Mouse (Mus musculus) kidney, adult 11 months (tissue): ENCODE results near the gene Sparc.

ENCODE experiments used
- DNase-seq: peaks from one replicate; pipeline ENCODE4 v3.0.0; 2022

The Sparc gene

DNA sequence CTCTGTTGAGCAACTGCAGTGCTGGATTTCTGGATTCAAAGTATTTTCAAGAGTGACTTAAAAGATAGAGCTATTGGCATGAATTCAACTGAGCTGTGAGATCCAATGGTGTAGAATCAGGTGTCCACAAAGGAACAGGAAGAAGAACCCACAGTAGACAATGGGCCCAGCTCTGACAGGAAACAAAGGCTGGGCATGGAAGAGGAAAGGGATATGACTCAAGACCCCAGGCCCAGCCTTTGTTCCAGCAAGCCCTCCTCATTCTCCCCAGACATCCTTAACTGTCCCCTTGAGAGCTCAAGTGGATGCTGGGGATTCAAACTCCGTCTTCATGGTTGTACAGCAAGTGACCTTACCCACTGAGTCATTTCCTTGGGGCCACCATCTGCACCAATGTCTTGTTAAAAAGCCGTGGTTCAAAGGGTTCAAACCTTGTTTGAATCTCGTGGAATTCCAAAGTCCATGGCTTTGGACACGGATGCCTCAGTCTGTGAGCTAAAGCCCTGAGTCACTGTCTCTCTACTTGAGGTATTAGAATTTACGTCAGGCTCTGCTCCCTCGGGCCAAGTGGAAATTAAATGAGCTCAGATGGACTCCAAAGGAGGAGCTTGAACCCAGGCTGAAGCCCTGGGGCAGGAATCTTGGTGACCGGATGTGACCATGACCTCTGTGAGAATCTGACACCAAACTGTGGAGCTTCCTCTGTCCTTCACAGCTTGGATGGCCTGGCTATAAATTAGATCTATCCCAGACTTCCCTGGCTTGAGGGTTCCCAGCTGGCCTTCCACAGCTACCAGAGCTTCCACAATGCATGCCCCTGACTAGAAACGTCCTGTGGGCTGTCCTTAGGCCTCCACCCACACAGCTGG lies 17.1 kb downstream of the Sparc start:
- peak; percentile 82 for DNase-seq

DNA sequence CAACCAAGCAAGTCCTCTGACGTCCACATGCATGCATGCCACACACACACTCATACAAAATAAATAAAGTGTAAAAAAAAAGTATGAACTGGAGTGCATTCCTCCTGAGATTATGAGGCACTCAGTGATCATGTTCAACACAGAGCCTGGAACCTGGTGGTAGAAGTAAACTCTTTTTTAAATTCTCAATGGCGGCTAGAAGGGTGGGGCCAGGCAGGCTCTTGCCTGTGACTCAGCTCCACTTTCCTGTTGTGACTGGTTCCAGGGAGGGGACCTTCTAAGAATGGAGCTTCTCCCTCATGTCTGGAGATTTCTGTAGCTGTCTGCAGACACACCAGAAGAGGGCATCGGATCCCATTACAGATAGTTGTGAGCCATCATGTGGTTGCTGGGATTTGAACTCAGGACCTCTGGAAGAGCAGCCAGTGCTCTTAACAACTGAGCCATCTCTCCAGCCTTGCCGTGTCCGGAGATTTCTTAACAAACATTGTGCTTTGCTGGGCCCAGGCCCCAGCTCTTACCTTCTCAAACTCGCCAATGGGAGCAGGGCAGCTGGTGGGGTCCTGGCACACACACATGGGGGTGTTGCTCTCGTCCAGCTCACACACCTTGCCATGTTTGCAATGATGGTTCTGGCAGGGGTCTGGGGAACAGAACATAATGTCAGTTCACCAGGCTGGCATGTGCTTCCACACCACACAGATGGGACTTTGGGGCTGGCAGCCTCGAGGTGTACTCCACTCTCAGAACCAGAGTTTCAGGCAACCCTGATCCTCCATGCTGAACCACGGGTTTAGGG lies 18.1 kb downstream of the Sparc start:
- no peak for DNase-seq

DNA sequence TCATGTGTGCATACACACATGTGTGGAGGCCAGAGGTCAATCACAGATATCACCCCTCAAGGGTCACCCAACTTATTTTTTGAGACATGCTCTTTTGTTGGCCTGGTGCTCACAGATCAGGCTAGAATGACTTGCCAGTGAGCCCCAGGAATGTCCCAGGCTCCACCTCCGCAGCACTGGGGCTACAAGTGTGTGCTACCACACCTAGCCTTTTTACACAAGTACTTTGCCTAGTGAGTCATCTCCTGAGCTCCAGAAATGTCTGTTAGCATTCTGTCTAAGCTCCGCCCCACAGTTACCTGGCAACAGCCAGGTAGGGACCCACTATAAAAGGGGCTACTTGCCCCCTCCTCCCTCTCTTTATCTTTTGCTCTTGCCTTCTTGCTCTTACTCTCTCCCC lies 22.1 kb downstream of the Sparc start:
- no peak for DNase-seq

DNA sequence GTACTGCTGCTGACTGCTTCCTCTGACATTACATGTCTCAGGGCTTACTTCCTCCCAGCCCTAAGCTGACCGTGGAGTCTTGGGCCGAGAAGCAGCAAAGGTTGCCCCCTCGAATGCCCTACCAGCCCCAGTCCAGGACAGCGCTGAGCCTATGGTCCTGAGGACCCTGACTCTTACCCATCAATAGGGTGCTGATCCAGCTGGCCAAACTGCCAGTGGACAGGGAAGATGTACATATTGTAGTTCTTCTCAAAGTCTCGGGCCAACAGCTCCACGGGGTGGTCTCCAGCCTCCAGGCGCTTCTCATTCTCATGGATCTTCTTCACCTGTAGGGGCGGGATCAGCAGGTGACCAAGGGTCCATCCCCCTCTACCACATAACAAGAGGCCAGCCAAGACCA lies 24.6 kb downstream of the Sparc start:
- no peak for DNase-seq

DNA sequence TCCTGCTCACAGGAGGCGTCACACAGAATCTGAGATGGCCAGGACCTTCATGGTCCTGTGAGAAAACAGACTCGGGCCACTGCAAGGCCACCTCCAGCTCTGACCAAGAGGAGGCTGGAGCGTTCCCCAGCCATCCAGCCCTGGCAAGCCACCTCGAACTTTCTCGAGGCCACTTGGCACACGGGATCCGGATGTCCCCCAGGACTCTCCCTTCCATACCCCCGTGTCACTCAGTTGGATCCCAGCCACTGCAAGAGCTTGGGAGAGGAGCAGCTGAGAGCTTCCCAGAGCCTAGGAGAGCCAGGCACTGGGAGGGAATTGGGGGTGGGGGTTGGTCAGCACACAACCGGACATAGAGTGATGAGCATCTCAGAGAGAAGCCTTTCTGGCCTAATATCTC lies 25.5 kb downstream of the Sparc start:
- no peak for DNase-seq

DNA sequence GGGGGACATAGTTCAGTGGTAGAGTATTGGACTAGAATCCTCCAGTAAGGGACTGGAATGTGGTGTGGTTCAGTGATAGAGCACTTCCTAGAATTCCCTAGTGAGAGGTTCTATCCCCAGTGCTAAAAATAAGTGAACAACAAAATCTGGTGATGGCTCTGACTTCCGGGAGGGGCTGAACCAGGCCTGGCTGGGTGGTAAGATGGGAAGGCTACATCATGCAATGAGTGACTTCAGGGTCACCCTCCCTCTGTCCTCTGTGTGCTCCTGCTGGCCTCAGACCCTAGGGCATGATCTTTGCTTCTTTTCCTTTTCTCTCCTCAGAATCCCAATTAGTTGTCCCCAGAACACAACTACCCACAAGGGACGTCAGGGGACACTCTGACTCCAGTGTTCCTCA lies 25.9 kb downstream of the Sparc start:
- no peak for DNase-seq

DNA sequence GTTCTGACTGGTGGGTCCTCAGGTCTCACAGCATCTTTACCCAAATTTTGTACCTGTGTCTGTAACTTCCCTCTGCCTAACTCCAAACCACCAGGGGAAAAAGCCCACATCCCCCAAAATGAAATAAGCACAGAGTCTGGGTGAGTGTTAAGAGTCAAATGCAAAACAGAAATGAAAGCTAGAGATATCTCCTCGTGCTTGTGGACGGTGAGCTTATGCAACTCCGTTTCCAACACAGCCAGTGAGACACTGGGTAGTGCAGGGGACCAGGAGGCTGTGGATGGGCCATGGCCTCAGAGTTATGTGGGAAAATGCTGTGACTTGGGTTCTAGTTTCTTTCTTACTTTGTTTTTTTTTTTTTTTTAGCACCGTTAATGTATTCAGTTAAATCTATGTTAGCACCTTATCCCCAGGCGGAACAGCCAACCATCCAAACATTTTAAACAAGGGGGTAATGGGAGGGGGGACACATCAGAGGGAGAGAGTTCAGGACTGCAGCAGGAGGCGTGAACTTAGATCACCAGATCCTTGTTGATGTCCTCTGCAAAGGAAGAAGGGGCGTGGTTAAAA lies 27.8 kb downstream of the Sparc start:
- no peak for DNase-seq

DNA sequence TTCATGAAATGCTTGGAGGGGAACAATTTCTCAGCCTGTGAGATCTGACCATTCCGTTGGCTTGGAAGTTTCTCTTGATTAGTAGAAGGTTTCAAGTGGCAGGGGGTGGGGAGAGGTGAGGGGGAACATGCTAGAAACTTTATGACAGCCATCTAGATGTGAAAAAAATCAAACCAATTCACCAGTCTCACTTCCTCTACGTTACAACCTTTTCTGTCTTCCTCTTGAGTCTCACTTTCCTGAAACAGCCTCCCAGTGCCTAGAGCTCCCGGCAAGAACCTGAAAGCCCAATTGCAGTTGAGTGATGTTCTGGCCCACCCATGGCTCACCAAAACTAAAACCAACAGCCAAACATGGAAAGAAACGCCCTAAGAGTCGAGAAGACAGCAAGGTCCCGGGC lies 28.4 kb downstream of the Sparc start:
- no peak for DNase-seq

DNA sequence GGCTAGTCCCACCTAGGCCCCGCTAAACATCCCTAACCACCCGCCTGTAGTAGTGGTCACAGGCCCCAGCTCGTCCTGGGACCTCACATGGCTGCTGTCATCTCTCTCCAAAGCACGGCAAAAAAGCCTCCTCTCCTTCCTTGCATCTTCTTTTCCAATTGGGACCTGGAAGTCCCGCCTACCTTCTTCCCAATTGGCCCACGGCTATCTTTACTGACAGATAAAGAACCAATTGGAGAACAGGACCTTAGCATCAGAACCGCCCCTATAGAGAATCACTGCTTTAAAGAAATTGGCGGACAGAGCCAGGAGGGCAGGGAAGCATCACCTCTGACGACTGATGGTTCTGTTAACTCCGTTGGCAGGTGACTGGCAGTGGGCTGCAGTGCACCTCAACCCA lies 30.5 kb downstream of the Sparc start:
- DNase-seq: no peak

DNA sequence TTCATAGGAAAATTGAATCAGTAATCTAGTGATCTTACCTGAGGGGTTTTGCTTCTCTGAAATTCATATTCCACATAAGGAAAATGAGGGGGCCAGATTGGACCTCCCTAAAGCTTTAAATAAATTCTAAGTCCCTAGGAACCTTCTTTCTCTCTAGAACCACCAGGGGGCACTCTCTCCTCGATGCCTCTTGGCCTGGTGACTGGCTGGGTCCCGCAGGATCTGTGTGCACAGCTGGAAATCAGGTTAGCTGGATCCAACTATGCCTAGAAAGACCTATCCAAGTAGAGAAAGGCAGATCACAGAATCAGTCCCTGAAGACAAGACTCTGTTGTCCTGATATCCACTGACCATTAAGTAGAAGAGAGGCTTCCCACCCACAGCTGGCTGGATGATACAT lies 33.2 kb downstream of the Sparc start:
- no peak for DNase-seq

DNA sequence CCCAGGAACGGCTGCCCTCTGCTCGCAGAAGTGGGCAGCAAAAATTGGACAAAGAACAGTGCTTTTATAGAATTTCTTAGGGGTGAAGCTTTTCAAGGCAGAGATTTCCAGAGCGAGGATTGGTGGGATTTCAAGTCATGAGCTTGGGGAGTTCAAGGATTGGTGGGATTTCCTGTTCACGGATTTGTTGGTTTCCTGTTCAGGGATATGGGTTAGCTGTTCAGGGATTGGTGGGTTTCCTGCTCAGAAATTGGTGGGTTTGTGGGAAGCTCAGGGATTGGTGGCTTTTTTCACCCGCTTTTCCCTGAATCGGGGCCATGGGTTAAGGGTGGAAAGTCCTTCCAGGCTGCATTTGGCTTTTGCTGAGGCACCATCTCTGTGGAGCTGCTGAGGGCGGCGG lies 35.4 kb downstream of the Sparc start:
- no peak for DNase-seq

DNA sequence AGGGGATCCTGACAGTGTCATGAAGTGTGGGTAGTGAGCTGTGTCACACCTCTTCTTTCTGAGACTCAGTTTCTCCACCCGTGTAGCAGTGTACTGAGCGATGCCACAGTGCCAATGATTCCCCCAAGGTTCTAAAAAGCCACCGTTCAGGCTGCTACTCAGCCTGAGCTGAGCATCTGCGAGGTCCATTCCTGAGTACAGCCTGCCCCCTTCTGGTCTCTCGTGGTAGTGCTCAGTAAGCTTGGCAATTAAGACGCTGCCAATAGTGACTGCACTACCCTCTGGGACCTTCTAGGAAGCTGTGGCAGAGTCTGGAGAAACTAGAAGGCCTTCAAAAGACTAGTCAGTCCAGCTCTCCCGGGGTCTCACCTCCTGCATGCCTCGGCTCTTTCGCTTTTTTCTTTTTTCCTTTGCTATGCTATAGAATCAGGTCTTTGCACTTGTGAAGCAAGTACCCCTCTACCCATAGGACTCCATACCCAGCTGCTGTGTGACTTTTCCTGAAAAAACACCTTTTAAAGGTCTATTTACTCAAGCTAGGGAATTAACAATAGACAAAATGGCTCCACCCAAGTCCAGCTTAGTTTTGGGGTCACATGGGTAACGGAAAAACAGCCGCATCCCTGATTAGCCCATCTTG lies 36.4 kb downstream of the Sparc start:
- DNase-seq: peak; percentile 60

DNA sequence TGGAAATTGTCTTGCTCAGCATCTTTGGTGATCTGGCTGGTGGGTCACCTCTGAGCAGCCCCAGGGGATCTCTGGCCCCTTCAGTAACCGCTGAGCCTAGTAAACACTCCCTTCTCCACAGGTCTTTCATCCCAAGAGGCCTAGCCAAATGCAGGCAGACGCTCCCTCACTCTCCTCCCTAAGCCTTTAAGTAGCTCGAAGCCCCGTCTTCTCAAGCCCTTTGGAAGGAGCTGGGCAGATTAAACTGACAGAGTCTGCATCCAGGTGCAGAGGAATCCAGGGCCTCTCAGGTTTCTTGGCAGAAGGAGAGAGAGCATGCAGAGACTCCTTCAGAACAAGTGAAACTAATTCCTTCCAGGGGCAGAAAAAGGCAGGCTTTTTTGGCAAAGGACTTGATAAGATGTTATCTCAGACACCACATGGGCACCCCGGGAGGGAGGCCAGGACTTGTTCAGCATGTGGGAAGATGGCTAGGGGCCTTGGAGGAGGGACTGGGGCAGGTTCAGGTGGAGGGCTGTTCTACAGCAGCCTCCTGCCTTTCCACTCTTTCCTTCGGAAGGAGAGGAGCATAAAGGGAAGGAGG lies 39.4 kb downstream of the Sparc start:
- no peak for DNase-seq

DNA sequence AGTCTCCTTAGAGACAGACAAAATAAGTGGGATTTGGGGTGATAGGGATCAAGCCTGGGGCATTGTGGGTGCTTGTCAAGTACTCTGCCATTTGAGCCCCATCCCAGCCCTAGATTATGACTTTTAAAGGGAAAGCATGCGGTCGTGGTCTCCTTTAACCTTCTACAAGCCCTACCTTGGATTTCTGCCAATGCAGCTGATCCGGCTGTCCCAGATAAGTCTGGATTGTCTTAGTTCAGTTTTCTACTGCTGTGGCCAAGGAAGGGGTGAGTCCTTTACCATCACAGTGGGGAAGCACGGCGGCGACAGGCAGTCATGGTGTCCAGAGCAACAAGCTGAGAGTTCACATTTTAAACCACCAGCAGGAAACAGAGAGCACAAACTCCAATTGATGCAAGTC lies 42.1 kb downstream of the Sparc start:
- DNase-seq: no peak

DNA sequence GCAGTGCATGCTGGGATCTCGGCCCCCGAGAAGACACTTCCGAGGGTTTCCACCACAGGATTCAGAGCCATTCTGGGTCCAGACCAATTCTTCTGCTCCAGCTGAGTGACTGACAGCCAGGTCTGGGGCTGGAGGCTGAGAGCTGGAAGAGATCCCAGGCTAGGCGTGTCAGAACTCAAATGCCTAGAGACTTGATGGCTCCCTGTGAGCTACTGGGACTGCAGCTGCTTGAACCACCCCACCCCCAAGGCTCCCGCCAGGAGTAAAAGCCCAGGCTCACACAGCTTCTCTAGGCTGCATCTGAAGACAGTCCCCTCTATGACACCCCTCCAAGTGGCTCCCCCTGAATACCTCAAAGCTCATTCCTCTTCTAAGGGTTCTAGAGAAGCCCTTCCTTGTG lies 44.6 kb downstream of the Sparc start:
- DNase-seq: peak; percentile 61

DNA sequence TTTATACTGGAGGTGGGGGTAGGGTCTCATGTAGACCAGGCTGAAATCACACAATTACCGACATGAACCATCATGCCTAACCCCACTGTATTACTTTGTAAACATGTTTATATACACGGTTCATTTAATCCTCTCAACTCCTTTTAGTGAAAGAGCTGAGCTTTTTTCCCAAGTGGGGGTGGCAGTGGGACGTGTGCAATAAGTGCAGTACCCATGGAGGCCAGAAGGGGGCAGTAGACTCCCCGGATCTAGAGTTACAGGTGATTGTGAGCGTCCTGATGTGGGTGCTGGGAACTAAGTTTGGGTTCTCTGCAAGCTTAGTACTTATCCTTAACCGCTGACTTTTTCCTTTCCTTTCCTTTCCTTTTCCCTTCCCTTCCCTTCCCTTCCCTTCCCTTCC lies 49.1 kb downstream of the Sparc start:
- DNase-seq: no peak

DNA sequence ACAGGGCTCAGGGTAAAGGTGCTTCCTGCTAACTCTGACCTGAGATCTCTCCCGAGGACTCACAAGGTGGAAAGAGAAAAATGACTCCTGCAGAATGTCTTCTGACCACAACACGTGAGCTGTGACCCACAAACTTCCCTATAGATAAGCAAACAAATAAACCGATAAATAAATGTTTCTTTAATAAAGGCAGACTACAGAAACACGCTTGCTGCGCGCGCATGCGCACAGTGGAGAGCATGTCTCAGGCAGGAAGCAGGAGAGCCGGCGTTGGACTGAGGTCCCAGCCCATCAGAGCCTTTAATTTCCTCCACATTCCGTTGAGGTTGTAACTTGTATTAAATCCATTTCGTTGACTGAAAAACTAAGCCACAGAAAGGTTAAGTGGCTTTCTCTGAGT lies 49.6 kb downstream of the Sparc start:
- DNase-seq: no peak

DNA sequence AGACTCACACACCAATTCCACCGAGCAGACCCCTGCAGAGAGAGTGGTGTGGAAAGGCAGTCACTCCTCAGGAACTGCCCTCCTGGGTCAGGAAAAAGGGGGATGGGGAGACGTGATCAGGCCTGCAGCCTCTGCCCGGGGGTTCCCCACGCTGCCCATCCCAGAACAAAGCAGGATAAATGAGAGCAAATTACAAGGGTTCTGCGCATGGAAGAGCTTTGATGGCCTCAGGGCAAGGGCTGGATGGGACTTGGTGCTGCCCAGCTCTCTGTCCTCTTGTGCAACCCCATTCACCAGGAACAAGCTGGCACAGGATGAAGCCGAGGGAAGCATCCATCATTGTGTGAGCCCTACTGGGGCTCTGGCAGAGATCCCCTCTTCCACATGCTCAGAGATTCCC lies 51.0 kb downstream of the Sparc start:
- no peak for DNase-seq

DNA sequence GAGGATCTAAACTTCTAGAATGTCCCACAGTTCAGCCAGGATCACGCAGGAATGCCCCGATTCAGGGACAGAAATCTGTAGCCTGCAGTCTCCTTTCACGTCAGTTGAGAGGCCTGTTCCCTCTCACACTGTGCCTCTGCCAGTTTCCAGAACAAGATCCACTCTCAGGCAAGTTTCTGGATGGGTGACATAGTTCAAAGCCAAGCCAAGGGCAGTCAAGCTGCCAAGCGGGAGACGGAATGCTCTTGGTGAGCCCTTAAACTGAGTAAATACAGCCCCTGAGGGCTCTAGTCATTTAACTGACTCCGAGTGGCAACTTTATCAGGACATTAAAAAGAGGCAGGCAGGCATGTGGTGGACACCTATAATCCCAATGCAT lies 53.9 kb downstream of the Sparc start:
- peak; percentile 53 for DNase-seq

DNA sequence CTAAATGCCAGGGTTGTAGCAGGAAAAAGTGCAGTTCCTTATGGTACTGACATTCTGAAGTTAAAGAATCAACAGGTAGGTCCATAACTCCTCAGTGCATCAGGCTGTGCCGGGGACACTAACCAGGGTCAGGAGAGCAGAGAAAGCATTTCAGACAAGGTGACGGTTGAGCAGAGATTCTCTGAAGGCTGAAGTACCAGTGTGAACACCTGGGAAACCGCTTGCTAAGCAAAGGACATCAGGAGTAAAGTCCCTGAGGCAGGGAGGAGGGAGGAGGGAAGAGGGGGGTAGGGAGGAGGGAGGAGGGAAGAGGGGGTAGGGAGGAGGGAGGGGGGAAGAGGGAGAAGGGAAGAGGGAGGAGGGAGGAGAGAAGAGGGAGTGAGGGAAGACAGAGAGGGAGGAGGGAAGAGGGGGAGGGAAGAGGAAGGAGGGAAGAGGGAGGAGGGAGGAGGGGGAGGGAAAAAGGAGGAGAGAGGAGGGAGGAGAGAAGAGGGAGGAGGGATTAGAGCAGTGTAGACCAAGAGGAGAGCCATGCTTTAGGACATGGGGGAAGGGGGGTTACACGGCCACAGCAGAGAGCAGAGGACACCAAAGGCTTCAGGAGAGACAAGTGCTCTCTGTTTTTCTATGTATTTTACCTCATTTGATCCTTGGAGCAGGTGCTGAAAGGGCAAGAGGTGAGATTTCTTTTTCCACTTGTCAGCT lies 54.4 kb downstream of the Sparc start:
- peak; percentile 45 for DNase-seq

DNA sequence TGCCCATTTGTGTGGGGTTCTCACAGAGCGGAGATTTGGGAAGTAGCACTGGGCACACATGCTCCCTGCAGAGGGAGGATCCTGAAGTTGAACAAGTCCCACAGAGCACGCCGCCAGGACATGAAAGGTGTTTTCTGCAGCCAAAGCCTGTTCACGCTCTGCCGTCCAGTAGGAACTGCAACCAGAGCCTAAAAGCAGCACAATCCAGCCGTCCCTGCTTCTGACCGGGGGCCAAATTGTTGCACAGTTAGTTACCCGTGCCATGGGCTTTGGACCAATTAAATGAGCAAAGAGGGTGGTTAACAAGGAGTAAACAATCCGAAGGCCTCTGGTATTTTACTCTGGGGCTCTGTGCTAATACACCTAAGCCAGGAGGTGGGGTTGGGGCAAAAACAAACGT lies 55.2 kb downstream of the Sparc start:
- peak; percentile 61 for DNase-seq

DNA sequence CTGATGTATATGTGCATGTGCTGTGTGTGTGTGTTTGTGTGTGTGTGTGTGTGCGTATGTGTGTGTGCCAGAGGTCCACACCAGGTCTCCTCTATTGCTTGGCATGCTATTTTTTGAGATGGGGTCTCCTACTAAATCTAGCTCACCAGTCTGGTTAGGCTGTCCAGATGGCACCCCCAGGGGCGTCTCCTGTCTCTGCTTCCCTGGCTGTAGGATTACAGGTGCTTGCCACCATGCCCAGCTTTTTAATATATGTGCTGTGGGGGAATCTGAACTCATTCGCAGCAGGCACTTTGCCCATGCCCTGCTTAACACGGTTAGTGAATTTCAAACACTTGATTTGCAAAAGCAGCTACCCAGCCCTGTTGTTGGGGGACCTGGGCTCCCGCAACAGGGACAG lies 57.1 kb downstream of the Sparc start:
- DNase-seq: no peak

DNA sequence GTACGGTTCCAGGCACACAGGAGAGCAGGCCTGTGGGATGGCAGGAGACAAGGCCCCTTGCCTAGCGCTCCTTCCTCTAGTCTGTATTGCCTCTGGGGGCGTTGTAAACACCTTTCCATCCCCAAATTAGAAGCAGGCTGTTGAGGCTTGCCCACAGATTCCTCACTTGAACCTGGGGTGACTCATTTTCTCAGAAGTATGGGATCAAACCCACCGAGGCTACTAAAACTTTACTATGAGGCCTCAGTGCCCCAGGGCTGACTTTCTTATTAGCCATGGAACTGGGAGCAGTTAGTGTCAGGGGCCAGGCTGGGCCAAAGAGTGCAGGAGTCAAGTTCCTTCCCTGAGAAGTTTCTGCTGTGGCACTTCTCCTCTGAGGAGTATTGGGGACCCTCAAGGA lies 57.7 kb downstream of the Sparc start:
- no peak for DNase-seq
